Mouse (Mus musculus) intestine, postnatal 0 days (tissue): ENCODE measurements around the gene Rab3ip. TPM values are rescaled to one million over a fixed set of nuclear protein-coding genes. Genes with fewer than 3 reads are reported as not detected.

Experiments used
- ATAC-seq: fragments of 200-750 bp; cut with Nextera tagmentation; 2 replicates; pipeline ENCODE4 v1.8.0; 2017; ENCODE audit warnings: mild to moderate bottlenecking, moderate TSS enrichment, moderate library complexity
- H3K27ac ChIP-seq: fragments of 300-500 bp; sonication (generic); 2 replicates; pipeline ENCODE4 v1.5.1; 2014; ENCODE audit warnings: mild to moderate bottlenecking, low read depth, low read length, moderate library complexity
- H3K27me3 ChIP-seq: fragments of 300-500 bp; sonication (generic); replicated peaks from 2 replicates; pipeline ENCODE4 v1.6.1; 2014; ENCODE audit warnings: low read length, mixed read lengths; ENCODE audit not compliant: control insufficient read depth, insufficient read depth
- H3K36me3 ChIP-seq: fragments of 300-500 bp; sonication (generic); 2 replicates; pipeline ENCODE4 v1.6.1; 2014; ENCODE audit warnings: mild to moderate bottlenecking, moderate library complexity; ENCODE audit not compliant: control insufficient read depth, insufficient read depth
- H3K4me1 ChIP-seq: fragments of 300-500 bp; sonication (generic); replicated peaks from 2 replicates; pipeline ENCODE4 v1.6.1; 2014; ENCODE audit warnings: antibody characterized with exemption, low read length, mixed read lengths; ENCODE audit not compliant: control insufficient read depth, insufficient read depth
- H3K4me2 ChIP-seq: fragments of 300-500 bp; sonication (generic); replicated peaks from 2 replicates; pipeline ENCODE4 v1.6.1; 2014; ENCODE audit warnings: low read depth, mild to moderate bottlenecking, moderate library complexity
- H3K4me3 ChIP-seq: fragments of 300-500 bp; sonication (generic); 2 replicates; pipeline ENCODE4 v1.5.1; 2014; ENCODE audit warnings: low read depth, low read length
- H3K9ac ChIP-seq: fragments of 300-500 bp; sonication (generic); 2 replicates; pipeline ENCODE4 v1.6.1; 2014; ENCODE audit warnings: mild to moderate bottlenecking, low read depth, low read length
- H3K9me3 ChIP-seq: fragments of 300-500 bp; sonication (generic); 2 replicates; pipeline ENCODE4 v1.6.1; 2016; ENCODE audit warnings: mixed run types; ENCODE audit not compliant: control insufficient read depth
- CTCF ChIP-seq: sonication (generic); IDR thresholded peaks from 2 replicates; pipeline ENCODE4 v1.5.1; 2016; ENCODE audit warnings: low read depth, mild to moderate bottlenecking, control low read depth, antibody characterized with exemption, moderate library complexity
- WGBS: fragments of 180-500 bp; shearing (Covaris S2); extraction: QIAGEN DNeasy Blood & Tissue Kit; methylation state at CpG from one replicate; pipeline ENCODE4 v1.1.7; 2014; 5-methylcytosine and 5-hydroxymethylcytosine counted together
- polyA plus RNA-seq: library from polyadenylated mRNA; unstranded; fragments of >200 nt; fragmentation: Nextera tagmentation; extraction: Ambion mirVana; gene quantifications from 2 replicates; pipeline ENCODE4 v1.2.1, GENCODE M21; 2015

Rab3ip gene
- polyA plus RNA-seq, 1 experiment from 2014 or later, result 21.9 TPM

DNA sequence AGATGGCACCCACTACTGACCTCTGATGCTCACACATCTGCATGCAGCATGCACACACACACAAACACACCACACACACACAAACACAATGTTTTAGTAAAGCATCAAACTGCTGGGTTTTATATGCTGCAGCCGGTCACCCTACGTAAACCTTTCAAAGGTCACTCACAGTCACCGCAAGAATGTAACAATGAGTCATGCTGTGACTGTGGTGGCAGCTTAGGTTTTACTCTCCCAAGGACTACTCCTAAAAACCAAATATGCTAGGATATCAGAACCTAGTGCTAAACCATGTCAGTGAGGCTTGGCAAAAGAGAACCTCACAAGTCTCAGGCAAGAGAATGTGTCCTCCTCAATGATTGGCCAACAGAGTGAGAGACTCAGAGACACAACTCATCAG lies 21.7 kb downstream of the Rab3ip start:
- Histone ChIP-seq H3K4me3 (no peak overlapping the region), H3K4me2 (no peak overlapping the region), H3K9me3 (no peaks in the 10 kb centered on the region), H3K27ac (no peak overlapping the region), H3K36me3 (peaks cover 42% of the 10 kb centered on the region), H3K27me3 (no peaks in the 10 kb centered on the region), H3K4me1 (no peaks in the 10 kb centered on the region), H3K9ac (no peak overlapping the region)
- no peak for ATAC-seq
- TF ChIP-seq CTCF, result no peak
- 59% methylated on average over 3 of the region's 3 CpGs for WGBS

DNA sequence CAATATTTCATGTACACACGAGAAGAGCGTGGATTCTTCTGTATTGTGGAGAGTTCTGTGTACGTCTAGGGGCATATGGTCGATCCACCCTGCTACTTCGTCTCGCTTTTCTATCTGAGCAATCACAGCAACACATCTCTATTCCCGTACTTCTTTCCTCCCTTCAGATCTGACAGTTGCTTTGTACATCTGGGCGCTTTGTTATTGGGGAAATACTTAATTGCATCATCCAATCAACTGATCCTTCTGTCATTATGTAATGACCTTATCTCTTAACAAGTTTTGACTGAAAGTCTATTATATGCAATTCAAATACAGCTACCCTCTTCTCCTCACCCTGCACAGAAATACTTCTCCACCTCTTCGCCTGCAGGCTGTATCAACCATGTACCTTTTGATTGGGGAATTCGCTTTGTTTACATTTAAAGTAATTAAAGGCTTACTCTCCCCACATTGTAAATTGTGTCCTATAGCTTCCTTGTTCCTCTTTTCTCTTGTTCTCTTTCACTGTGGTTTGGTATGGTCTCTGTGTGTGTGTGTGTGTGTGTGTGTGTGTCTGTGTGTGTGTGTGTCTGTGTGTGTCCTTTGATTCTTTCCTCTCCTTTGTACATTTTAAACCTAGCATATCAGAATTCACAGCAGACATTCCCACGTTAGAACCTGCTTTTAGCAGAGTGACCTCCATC lies 24.0 kb downstream of the Rab3ip start:
- Histone ChIP-seq H3K4me2 (no peak overlapping the region), H3K4me3 (no peak overlapping the region), H3K9me3 (no peaks in the 10 kb centered on the region), H3K27me3 (no peaks in the 10 kb centered on the region), H3K9ac (no peak overlapping the region), H3K4me1 (no peaks in the 10 kb centered on the region), H3K36me3 (peaks cover 51% of the 10 kb centered on the region), H3K27ac (no peak overlapping the region)
- WGBS, result 82% methylated on average over 11 of the region's 11 CpGs
- ATAC-seq, result no peak
- no peak for TF ChIP-seq CTCF

DNA sequence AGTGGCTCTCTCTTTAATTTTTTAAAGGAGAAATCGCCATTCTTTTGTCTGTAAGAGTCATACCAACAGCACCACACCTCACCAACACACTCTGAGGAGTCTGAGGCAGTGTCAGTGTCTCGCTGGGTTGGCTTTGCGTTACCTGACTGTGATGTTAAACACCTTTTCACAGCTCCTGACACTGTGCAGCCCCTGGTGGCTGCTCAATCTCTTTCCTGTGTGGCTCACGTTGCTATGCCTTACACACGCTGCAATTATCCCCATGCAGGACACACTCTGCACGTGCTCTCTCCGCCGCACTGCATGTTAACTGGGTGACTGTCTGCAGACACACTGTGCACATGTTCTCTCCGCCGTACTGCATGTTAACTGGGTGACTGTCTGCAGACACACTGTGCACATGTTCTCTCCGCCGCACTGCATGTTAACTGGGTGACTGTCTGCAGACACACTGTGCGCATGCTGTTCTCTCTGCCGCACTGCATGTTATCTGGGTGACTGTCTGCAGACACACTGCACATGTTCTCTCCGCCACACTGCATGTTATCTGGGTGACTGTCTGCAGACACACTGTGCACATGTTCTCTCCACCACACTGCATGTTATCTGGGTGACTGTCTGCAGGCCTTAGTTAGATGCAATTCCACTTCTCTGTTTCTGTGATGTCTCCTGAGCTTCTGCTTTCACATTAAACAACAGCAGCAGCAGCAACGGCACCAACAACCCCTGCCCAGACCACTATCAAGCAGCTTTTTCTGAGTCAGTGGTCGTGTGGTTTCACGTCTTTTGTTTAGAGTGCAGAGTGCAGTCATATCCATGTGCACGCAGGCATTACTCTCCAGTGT lies 26.7 kb downstream of the Rab3ip start:
- no peaks in the 10 kb centered on the region for H3K4me1 ChIP-seq
- H3K36me3 ChIP-seq, result peaks cover 49% of the 10 kb centered on the region
- no peak for ATAC-seq
- 91% methylated on average over 19 of the region's 19 CpGs for WGBS
- peak; percentile 8; the same call in 1 of the 2 replicates for TF ChIP-seq CTCF
- no peak overlapping the region for H3K4me2 ChIP-seq
- no peak overlapping the region; the same call in 1 of the 2 replicates for H3K27ac ChIP-seq
- H3K9me3 ChIP-seq, result no peaks in the 10 kb centered on the region
- H3K27me3 ChIP-seq, result no peaks in the 10 kb centered on the region
- no peak overlapping the region for H3K4me3 ChIP-seq
- no peak overlapping the region for H3K9ac ChIP-seq

DNA sequence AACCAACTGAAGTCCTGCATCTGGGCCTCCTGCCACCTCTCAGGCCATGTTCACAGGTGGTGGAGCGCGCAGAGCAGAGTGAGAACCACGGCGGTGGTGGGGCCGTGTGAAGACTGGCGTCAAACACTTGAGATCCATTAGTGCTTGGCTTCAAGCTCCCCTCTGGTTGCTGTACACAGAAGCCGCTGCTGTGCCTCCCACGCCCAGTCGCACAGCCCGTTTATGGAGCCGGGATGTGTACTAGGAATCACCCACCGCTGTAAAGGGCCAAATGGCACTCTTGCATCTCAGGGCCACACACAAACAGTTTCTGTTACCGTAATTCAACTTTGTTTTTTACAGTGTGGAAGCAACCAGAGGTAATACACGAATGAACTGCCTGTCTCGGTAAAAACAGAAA lies 28.4 kb downstream of the Rab3ip start:
- no peak overlapping the region for H3K4me3 ChIP-seq
- ATAC-seq, result no peak
- no peak overlapping the region for H3K9ac ChIP-seq
- TF ChIP-seq CTCF, result no peak
- 86% methylated on average over 15 of the region's 15 CpGs for WGBS
- H3K27me3 ChIP-seq, result no peaks in the 10 kb centered on the region
- no peak overlapping the region for H3K27ac ChIP-seq
- H3K4me1 ChIP-seq, result no peaks in the 10 kb centered on the region
- H3K4me2 ChIP-seq, result no peak overlapping the region
- H3K9me3 ChIP-seq, result no peaks in the 10 kb centered on the region
- H3K36me3 ChIP-seq, result peaks cover 53% of the 10 kb centered on the region

DNA sequence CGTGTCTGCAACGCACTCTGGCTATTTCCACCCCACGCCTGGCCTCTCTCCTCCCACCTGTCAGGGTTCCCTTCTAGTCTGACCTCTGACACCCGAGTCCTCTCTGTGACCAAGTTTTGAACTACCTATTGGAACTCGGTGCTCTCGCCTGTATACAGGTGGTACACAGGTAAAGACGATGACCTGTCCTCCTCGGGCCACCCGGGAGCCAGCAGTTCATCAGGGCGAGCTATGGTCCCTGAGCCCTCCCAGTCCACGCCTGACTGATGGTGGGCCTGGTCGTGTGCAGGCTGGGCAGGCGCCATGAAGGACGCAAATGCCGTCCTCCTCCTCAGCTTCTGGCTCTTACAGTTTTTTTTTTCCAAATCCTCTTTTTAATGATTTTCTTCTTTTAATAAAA lies 29.2 kb downstream of the Rab3ip start:
- 91% methylated on average over 15 of the region's 15 CpGs for WGBS
- ATAC-seq, result no peak
- Histone ChIP-seq H3K27me3 (no peaks in the 10 kb centered on the region), H3K4me2 (no peak overlapping the region), H3K27ac (no peak overlapping the region), H3K4me3 (no peak overlapping the region), H3K36me3 (peaks cover 50% of the 10 kb centered on the region), H3K4me1 (no peaks in the 10 kb centered on the region), H3K9me3 (no peaks in the 10 kb centered on the region), H3K9ac (no peak overlapping the region)
- TF ChIP-seq CTCF, result no peak

DNA sequence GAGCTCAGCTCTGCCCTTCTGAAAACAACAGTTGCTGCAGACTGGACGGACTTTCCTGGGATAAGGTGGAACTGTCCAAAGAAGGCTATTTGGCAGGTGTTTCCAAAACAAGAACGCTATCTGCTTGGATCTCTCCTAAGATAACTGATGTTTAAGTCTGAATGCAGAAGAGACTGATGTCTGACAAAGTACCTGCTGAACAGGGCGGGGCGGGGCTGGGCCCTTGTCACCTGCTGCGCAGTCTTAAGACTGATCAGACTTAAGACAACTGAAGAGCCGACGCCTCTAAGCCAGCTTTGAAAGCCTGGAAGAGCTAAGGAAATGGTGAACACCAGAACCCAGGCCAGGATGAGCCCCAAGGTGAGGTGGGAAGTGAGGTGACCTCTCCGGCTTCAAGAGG lies 29.9 kb downstream of the Rab3ip start:
- H3K4me2 ChIP-seq, result no peak overlapping the region
- H3K36me3 ChIP-seq, result peaks cover 48% of the 10 kb centered on the region
- no peak for TF ChIP-seq CTCF
- no peak for ATAC-seq
- no peak overlapping the region for H3K4me3 ChIP-seq
- no peaks in the 10 kb centered on the region for H3K9me3 ChIP-seq
- no peak overlapping the region for H3K27ac ChIP-seq
- WGBS, result 76% methylated on average over 8 of the region's 8 CpGs
- no peaks in the 10 kb centered on the region for H3K27me3 ChIP-seq
- H3K4me1 ChIP-seq, result no peaks in the 10 kb centered on the region
- no peak overlapping the region for H3K9ac ChIP-seq
